Mouse (Mus musculus) granulocyte monocyte progenitor cell, adult 5-6 weeks (primary cell): ENCODE results near the gene S1pr4. TPM values are rescaled to one million over a fixed set of nuclear protein-coding genes. Genes with fewer than 3 reads are reported as not detected.

ENCODE experiments used
- ATAC-seq: replicated peaks from 2 replicates; pipeline ENCODE4 v1.8.0; 2016; ENCODE audit warnings: mild to moderate bottlenecking, moderate TSS enrichment, inconsistent platforms; ENCODE audit not compliant: poor library complexity, severe bottlenecking
- total RNA-seq, 2 experiments: library from RNA; stranded (forward) in 1 of 2; stranded (reverse) in 1 of 2; fragments of 200-712, 200-1000 nt in 1 of 2; fragments of >200 nt in 1 of 2; fragmentation: Nextera tagmentation in 1 of 2; gene quantifications; 2 replicates each; pipeline ENCODE4 v1.2.3; 2014 to 2017

The S1pr4 gene
- total RNA-seq, 2 experiments from 2014 or later = 7.0 to 7.8 TPM

DNA sequence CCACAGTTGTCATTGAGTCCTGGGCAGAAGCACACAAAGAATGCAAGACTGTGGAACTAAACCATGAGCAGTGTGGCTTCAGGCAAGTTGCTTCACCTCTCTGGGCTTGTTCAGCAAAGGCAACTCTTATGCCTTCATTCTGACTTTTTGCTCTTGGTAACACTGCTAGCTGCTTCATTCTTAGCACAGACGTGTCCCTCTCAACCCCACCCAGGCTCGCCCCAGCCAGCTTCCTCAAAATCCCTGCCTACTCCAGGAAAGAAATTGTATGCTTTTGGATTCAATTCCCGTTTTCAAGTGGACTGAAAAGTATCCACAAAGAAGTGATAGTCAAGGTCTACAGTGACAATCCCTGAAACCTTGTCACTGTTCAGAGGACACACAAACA lies 20.0 kb upstream of the S1pr4 start:
- peak; percentile 28 for ATAC-seq

DNA sequence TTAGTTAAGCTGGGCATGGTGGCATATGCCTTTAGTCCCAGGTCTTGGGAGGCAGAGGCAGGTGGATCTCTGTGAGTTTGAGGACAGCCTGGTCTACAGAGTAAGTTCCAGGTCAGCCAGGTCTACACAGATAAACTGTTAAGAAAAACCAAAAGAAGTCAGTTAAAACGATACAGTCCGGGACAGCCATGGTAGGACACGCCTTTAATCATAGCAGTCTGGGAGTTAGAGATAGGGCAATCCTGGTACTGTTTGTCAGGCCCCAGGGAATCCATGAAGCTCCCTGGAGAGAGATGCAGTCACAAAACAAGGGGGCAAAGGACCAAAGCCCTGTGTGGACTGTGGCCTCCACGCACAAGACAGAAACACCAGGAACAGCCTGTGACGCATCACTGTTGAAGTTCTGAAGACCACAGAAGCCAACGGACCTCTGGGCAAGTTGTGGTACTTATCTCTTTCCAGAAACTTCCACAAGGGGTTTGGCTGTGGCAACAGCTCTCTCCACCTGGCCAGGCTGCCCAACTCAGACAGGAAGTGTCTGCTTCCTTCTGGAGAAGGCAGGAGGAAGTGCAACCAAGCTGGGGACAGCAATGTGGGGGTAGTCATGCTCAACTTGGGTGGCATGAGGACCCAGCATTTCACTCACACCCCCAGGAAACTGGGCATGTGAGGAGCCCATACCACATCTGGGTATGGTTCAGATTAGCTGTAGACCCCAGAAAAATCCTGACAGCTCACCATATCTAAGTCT lies 19.5 kb upstream of the S1pr4 start:
- peak; percentile 70 for ATAC-seq

DNA sequence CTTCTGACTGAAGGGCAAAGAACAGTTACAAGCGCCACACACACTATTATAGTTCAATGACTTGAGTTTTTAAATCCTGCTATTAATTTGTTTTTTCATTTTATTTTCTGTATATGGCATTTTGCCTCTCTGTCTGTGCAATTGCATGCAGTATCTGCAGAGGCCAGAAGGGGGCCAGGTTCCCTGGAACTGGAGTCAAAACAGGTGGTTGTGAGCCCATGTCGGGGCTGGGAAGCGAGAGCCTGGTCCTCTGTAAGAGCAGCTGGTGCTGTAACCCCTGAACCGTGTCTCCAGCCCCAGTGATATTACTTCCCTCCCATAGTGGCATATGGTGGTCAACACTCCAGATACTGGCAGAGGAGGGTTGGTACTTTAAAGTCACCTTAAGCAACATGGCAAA lies 18.6 kb upstream of the S1pr4 start:
- ATAC-seq = peak; percentile 33

DNA sequence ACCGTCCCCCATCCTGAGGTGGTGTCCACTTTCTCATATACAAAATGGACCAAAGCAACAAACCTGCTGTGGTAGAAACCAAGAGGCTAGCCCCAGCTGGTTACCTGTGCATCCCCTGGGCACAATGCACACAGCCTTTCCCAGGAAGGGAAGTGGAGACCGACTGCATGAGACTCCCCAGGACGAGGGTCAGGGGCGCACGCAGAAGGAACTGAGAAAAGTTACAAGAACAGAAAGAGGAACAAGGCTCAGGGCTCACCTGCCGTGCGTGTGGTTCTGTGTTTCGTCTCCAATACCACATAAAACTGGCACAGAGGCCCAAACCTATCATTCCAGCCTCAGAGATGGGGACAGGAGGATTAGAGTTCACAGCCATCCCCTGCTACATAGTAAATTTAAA lies 17.3 kb upstream of the S1pr4 start:
- ATAC-seq = peak; percentile 51

DNA sequence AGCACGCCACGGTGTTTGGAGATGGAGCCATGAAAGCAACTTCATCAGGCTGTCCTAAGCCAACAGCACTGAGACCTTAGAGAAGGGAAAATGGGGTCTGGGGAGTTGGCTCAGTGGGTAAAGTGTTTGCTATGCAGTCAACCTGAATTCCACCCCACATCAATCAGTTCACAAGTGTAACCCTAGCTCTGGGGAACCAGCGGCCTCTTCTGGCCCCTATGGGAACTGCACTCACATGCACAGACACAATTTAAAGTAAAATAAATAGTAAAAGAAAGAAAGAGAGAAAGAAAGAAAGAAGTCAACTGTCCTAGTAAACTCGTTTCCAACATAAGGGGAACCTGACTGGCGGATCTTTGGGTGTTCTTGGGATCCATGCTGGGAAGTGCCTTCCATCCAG lies 13.9 kb upstream of the S1pr4 start:
- no peak for ATAC-seq

DNA sequence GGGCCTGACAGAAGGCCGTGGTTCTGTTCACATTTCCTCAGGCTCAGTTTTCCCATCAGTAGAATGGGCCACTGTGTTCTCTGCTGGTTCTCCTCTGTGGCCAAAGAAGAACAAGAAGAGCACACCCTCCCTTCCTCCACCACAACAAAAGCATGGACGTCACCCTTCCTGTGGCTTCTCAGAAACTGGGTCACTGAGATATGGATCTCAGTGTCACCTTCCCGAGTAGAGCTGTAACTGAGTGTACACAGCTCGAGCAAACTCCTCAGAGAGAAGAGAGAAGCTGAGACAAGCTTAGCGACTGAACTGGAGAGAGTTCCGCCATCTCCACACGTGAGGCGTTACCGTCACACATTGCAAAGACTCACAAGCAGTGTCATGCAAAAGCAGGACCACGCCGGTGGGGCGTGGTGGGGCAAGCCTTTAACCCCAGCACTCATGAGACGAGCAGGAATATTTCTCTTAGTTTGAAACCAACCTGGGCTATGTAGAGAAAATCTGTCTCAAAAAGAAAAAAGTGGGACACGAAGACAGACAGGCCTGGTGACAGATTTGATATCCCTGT lies 10.4 kb upstream of the S1pr4 start:
- ATAC-seq = no peak

DNA sequence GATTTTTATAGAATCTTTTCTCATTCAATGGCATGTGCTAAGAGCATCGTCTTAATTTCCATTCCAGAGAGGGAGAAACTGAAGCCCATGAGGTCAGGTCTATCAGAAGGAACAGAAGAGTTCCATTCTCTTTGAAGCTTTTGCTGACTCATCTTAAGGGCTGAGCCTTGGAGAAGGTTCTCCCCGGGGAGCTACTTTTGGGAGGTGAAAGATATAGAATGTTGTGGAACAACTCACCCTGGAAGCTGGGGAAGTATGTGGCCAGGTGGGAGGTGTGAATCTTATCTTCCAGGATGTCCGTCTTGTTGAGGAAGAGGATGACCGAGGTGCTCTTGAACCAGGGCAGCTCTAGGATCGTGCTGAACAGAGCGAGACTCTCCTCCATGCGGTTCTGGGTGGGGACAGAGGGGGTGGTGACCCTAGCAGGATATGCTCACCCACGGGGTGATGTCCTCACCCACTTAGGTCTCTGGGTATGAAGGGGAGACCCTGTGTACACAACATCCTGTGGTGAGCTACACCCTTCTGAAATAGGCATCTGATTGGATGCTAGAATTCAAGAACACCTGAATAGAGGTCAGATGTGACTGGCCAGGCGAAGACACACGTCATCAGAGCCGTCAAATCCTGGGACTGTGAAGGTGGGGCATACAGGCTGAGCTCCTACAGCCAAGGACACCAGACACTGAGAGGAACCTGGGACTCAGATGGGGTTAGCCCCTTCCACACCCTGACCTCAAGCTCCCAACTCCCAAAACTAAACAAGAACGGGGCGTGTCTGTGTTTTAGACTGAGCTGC lies 8.0 kb upstream of the S1pr4 start:
- no peak for ATAC-seq

DNA sequence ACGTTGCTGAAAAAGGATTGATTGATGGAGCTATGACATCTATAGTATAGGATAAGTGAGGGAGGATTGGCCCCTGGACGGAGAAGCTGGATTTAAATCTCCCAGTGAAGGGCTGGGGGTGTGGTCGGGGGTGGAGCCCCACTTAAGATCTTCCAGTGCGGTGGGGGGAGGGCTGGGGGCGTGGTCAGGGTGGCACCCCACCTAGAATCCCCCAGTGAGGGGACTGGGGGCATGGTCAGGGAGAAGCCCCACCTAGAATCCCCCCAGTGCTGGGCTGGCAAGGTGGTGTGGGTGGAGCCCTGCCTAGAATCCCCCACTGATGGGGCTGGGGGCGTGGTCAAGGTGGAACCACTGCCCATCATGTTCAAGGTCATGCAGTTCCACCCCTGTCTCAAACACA lies 7.2 kb upstream of the S1pr4 start:
- ATAC-seq = no peak

DNA sequence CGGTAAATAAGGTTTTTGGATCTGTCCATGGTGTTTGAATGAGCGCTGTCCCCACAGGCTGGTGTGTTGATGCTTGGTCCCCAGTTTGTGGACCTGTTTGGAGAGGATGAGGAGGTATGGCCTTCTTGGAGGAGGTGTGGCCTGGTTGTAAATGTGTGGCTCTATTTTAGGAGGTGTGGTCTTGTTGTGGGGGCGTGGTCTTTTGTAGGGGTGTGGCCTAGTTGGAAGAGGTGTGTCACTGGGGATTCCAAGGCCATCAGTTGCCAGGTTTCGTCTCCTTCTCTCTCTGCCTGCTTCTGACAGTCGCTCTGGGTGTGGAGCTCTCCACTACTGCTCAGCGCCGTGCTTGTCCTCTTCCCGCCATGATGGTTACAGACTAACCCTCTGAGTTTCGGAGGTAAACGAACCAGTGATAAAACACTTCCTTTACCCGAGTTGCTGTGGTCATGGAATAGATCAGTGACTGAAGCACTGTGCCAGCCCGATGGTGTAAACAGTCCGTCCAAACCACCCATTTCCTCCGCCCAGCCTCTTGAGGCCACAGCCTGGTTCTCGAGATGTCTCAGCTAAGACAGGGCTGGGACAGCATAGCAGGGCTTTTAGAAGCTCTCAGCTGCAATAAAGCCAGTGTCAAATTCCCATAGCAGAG lies 5.2 kb upstream of the S1pr4 start:
- ATAC-seq = no peak

DNA sequence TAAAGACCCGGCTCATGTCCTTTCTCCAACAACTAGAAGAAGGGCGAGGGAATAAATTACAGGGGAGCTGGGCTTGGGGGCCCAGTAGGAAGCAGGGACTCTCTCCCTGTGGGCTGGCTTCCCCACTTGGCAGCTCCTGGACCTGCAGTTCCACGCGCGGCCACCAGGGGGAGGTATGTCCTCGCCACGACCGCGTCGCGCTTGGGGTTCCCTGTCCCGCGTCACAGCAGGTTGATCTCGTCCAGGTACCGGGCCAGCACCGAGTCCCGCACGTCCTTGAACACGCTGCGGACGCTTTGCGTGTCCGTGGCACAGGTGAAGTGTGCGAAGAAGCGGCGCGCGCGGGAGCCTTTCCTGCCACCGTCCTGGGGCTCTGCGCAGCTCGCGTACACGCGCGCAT lies 2.7 kb upstream of the S1pr4 start:
- ATAC-seq = peak; percentile 52

DNA sequence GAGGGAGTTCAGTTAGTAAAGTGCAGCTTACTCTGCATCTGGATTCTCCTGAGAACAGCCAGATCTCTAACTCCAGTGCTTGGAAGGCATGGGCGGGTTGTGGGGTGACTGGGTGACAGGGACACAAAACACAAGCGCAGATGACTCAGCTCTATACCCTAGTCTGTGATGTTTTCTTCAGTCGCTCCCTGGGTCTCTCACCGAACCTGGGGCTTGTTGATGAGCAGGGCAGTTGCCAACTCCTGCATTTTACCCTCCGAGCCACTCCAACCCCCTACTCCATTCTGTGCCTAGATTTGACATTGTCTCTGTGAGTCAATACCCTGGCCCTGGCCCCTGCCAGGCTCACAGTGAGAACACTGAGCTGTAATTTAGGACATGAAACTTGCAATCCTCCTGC lies 1.9 kb upstream of the S1pr4 start:
- ATAC-seq = no peak

DNA sequence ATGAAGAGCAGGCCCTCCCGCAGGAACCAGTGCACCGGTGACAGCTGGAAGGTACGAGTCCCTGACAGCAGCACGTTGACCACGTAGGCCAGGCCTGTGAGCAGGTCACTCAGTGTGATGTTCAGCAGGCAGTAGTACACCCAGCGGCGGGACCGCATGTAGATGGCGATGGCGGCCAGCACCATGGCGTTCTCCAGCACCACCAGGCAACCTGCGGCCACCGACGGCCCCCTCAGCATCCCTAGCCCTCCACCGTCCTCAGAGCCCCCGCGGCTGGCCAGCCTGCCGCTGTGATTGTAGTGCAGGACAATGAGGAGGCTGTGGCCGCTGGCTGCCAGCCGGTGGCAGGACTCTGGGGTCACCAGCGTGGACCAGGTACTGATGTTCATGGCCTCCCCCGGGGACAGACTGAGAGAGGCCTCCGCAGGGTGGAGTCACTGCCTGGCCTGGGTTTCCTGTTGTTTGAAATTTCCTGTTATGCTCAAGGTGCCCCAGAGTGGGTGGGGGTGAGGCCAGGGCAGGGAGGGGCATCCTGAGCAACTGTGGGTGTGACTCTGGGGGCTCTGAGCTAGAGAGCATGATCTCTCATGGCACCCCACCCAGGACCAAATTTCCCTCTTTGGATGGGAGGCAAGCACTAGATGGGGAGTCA lies 556 bp downstream of the S1pr4 start:
- peak; percentile 20 for ATAC-seq

DNA sequence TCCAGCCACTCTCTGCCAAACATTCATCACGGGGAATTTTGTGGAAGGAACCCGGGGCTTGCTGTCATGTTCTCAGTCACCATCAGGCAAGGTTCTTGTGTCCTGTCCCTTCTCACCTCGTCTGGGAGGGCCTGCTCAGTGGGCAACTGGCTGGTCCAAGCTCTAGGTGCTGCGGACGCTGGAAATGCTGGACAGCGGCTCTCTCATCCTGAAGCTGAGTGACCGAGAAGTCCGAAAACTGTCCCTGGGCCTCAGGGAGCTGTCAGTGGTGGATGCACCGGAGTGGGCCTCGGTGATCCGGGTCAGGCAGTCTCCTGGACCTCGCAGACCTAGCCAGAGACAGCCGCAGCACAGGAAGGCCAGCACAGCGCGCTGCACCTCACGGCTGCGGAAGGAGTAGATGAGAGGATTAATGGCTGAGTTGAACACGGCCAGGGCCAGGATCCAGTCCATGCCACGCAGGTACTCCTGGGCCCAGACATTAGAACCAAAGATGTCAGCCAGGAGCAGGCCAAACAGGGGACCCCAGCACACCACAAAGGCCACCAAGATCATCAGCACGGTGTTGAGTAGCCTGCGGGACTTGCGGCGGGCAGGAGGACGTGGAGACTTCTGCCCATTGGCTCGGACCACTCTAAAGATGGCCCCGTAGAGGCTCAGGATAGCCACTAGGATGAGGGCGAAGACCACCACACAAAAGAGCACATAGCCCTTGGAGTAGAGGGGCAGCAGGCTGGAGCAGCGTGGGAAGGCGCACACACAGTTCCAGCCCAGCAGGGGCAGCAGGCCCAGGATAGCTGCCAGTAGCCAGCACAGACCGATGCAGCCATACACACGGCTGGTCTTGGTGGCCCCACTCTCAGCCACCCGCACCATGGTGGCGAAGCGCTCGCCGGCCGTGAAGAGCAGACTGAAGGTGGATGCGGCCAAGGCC lies 1.3 kb downstream of the S1pr4 start:
- peak; percentile 12; the same call in 1 of the 2 replicates for ATAC-seq

DNA sequence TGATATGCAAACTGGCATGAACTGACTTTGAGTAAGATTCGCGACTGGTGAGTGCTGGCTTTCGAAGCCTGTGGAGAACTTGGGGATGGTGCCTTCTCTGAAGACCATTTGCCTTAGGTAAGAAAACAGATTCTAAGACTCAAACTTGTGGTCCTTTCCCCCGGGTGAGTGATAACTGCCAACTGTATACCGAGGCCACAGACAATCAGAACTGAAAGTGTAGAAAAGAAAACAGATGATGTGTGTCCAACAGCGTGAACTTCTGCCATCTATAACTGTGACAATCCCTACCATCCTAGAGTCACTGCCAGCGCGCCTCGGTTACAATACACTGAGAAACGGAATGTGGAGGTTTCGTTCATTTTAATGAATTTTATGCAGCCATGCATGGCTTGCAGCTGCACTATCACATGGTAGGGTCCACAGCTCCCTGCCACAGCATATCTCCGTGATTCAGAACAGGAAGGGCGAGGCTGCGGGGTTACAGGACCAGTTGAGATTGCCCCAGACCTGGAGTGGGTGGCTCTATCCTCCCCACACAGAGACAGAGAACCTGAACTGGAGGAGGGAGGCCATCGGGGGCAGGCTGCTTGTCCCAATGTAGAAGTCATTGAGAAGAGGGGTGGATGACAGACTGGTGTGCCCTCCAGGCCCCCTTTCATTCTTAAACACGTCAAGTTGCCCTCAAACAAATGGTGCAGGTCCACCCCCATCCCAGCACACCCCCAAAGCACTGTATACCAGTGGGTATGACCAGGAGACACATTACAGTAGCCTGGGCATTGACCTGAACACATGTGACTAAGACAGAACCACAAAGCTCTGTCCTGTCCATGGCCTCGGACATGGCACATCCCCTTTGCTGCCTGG lies 2.3 kb downstream of the S1pr4 start:
- peak; percentile 26 for ATAC-seq

DNA sequence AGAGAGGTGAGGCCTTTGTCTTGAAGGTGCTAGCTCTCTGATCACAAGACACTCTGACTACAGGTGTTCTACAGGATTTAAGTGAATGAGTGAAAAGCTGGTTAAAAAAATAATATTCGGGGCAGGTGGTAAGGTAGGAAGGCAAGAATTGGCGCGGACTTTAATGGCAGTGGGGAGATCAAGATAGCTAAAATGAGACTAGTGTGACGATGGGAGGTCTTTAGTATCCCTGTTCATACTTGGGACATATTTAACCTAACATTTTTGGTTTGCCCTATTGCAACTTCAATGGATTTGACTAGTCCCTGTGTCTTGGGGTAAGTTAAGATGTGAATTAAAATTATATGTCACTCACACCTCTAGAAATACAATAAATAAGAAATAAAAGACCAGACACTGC lies 3.0 kb downstream of the S1pr4 start:
- ATAC-seq = no peak

DNA sequence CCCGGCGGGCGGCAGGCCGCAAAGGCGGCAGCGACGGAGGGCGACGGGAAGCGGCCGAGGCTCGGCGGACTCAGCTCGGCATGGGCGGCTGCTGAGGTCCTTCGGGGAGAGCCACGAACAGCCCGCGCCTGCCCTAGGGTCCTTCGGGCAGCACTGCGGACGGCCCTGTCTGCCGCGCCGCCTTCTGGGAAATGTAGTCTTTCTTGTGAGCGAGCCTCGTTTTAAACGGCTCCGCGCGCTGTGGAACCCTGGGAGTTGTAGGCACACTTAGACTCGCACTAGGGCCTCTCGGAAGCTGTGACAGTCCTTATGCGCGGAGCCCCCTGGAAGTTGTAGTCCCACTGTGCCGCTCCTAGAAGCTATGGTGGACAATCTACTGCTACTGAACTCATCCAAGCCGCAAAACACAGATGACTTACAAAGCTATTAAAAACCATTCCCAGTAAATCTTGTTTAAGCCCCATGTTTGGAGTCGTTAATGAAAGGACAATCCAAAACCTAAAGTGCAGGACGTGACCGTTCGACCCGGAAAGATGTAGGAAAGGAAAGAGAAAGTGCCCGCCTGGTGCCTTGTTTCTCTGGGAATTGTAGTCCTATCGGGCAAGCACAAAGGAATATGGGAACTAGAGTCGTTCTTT lies 3.5 kb downstream of the S1pr4 start, which contains the start of gene Ncln:
Gene Ncln, minus strand, starts transcription at position 129 of the 638 bp plus-strand sequence.
- peak; percentile 63 for ATAC-seq

DNA sequence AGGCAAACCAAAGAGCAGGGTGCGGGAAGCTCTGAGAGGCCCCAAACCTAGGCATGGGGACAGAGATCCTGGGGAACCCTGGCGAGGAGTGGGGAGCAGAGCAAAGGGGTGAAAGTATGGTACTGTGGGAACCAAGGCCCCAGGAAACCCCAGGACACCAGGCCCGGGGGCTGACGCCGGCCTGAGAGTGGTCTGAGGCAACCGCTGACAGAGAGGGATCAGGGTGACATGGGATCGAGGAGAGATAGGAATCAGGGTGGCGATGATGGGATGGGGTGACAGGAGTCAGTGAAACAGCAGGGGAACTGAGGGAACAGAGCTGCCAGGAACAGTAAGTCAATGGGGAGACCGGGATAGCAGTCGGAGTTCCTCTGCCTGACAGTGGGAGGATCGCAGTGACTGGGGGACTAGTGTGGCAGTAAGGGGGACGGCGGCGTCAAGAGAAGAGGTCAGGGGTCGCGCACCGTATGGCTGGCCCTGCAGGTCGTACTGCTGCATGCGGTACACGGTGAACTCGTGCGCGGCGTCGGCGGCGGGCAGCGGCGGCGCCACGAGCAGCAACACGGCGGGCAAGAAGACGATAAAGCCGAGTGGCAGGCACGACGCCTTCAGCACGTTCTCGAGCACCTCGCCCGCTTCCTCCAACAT lies 4.2 kb downstream of the S1pr4 start:
- no peak for ATAC-seq
